Mouse (Mus musculus) C2C12 (cell line): ENCODE data around the gene Gm5089. TPM values are rescaled to one million over a fixed set of nuclear protein-coding genes. Genes with fewer than 3 reads are reported as not detected.

Source experiments
- H3K27me3 ChIP-seq: one replicate; pipeline ENCODE4 v1.6.1; 2011; ENCODE audit not compliant: control insufficient read depth, insufficient read depth, insufficient read length
- H3K36me3 ChIP-seq: one replicate; pipeline ENCODE4 v1.6.1; 2011; ENCODE audit not compliant: control insufficient read depth, insufficient read depth
- H3K4me3 ChIP-seq: one replicate; pipeline ENCODE4 v1.5.1; 2011; ENCODE audit warnings: mild to moderate bottlenecking, control low read depth; ENCODE audit not compliant: poor library complexity, insufficient read depth, severe bottlenecking
- H3K79me2 ChIP-seq: one replicate; pipeline ENCODE4 v1.6.1; 2011; ENCODE audit not compliant: control insufficient read depth, insufficient read depth
- H3K79me3 ChIP-seq: one replicate; pipeline ENCODE4 v1.6.1; 2011; ENCODE audit warnings: low read depth, control low read depth
- H3ac ChIP-seq: one replicate; pipeline ENCODE3; 2011; ENCODE audit warnings: low read depth; ENCODE audit not compliant: control insufficient read depth, insufficient read length
- CEBPB ChIP-seq: IDR thresholded peaks from one replicate; pipeline ENCODE4 v1.6.1; 2011; ENCODE audit warnings: low read depth, mild to moderate bottlenecking, control low read depth, moderate library complexity
- CTCF ChIP-seq: IDR thresholded peaks from one replicate; pipeline ENCODE4 v1.5.1; 2011; ENCODE audit not compliant: control insufficient read depth, insufficient read depth, insufficient read length
- FOSL1 ChIP-seq: IDR thresholded peaks from one replicate; pipeline ENCODE4 v1.8.0; 2011; ENCODE audit warnings: mild to moderate bottlenecking, low read length; ENCODE audit not compliant: poor library complexity, insufficient read depth, severe bottlenecking
- MAX ChIP-seq: IDR thresholded peaks from one replicate; pipeline ENCODE4 v1.6.1; 2011; ENCODE audit warnings: mild to moderate bottlenecking, control low read depth
- MYOD1 ChIP-seq: IDR thresholded peaks from one replicate; pipeline ENCODE4 v1.6.1; 2011; ENCODE audit warnings: low read depth; ENCODE audit not compliant: control insufficient read depth, insufficient read length
- MYOG ChIP-seq: IDR thresholded peaks from one replicate; pipeline ENCODE4 v1.6.1; 2011; ENCODE audit not compliant: control insufficient read depth, insufficient read length; ENCODE audit errors: extremely low read depth
- USF1 ChIP-seq: IDR thresholded peaks from one replicate; pipeline ENCODE4 v1.6.1; 2011; ENCODE audit warnings: low read depth, mild to moderate bottlenecking, control low read depth, moderate library complexity
- polyA plus RNA-seq: library from polyadenylated mRNA; unstranded; fragments of >200 nt; fragmentation: generic; extraction: Trizol; gene quantifications from one replicate; pipeline ENCODE4 v1.2.1, GENCODE M21; 2012; ENCODE audit warnings: missing spikeins

The Gm5089 gene
- polyA plus RNA-seq, 1 experiment, result not detected

DNA sequence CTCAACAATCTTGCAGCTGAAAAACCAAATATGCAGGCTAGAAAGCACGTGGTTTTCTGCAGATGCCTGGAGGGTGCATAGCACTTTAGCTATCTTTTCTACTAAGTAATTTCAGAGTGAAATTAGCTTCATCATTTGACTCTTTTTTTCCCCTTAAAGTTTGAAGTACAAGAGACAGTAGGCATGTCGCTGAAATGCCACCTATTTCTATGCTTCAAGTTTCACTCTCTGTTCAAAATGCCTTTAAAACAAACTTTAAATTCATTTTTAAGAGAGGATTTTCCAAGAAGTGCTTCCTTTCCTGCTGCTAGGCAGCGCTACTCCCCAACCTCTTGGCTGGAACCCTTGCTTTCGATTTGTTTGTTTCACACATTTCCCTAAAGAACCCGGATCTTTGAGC, 38.1 kb upstream of the Gm5089 start:
- TF ChIP-seq MYOG (no peak), MAX (no peak), MYOD1 (no peak), CTCF (no peak), USF1 (no peak), CEBPB (no peak), FOSL1 (no peak)
- no peaks in the 10 kb centered on the region for H3K79me2 ChIP-seq
- no peak overlapping the region for H3ac ChIP-seq
- H3K27me3 ChIP-seq, result peaks cover 17% of the 10 kb centered on the region
- H3K36me3 ChIP-seq, result no peaks in the 10 kb centered on the region
- no peaks in the 10 kb centered on the region for H3K79me3 ChIP-seq
- no peak overlapping the region for H3K4me3 ChIP-seq

DNA sequence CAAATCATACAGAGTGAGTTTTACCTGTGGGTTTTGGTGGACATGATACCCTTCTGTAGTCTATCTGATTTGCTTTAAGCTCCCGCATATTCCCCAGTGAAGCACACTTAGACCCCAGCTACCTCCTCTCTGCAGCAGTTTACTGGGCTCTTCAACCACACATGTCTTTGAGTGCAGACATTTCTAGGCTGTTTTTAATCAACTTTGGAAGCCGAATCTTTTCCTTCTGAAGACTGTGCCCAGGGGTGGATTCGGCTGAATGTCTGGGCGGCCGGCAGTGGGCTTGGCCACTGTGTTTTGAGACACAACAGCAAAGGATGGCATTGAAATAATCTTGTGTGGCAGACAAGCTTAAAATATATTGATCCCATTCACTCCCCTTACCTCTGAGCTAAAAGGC, 36.5 kb upstream of the Gm5089 start:
- H3K4me3 ChIP-seq, result no peak overlapping the region
- H3K36me3 ChIP-seq, result no peaks in the 10 kb centered on the region
- no peak overlapping the region for H3ac ChIP-seq
- no peaks in the 10 kb centered on the region for H3K79me2 ChIP-seq
- H3K79me3 ChIP-seq, result no peaks in the 10 kb centered on the region
- H3K27me3 ChIP-seq, result peaks cover 21% of the 10 kb centered on the region
- TF ChIP-seq CTCF, result no peak
- TF ChIP-seq USF1, result no peak
- TF ChIP-seq MAX, result no peak
- no peak for TF ChIP-seq CEBPB
- TF ChIP-seq MYOG, result no peak
- TF ChIP-seq FOSL1, result no peak
- no peak for TF ChIP-seq MYOD1

DNA sequence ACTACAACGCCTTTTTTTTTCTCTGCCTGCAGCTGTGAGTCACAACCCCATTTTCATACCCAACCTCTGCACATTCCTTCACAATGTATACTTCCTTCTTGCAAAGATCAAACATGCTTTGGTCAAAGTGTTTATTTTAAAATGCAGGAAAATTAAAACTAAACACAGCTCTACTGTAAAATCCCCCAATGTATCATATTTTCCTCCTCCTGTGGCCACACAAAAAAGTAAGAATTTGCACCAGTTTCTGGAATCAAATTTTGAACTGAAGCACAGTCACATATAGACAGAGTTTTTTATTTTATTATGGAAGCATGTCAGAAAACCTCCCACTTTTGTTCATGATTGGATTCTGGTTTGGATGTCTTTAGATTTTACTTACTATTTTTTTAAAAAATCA, 35.7 kb upstream of the Gm5089 start:
- no peaks in the 10 kb centered on the region for H3K36me3 ChIP-seq
- no peak overlapping the region for H3K4me3 ChIP-seq
- H3K79me2 ChIP-seq, result no peaks in the 10 kb centered on the region
- peaks cover 21% of the 10 kb centered on the region for H3K27me3 ChIP-seq
- no peak for TF ChIP-seq CEBPB
- no peak for TF ChIP-seq FOSL1
- TF ChIP-seq MYOD1, result no peak
- TF ChIP-seq CTCF, result no peak
- TF ChIP-seq MYOG, result no peak
- TF ChIP-seq USF1, result no peak
- no peak for TF ChIP-seq MAX
- no peak overlapping the region for H3ac ChIP-seq
- H3K79me3 ChIP-seq, result no peaks in the 10 kb centered on the region

DNA sequence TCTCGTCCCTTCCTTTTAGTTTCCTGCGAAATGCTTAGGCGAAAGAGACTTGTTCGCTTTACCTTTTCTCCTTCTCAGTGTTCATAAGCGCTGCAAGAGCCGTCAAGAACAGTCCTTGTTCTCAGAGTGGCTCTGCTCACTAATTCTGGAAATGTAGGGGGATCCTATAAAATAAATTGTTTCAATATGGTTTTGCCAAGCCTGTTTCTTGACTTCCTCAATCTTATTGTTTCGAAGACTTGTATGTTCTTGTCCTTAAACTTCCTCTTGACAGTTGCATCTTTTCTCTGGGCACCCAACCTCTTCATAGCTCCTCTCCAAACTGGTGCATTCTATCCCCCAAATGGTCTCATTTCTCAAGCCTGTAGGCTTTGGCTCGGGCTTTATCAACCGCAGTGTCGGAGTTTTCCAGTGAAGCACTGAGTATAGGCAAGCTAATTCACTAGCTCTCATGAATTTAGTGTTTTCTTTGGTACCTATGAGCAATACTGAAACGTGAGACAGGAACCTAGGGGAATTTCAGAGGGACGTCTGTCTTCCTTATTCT, 34.8 kb upstream of the Gm5089 start:
- Histone ChIP-seq H3K4me3 (no peak overlapping the region), H3K27me3 (peaks cover 23% of the 10 kb centered on the region), H3ac (no peak overlapping the region), H3K79me3 (no peaks in the 10 kb centered on the region), H3K36me3 (no peaks in the 10 kb centered on the region), H3K79me2 (no peaks in the 10 kb centered on the region)
- no peak for TF ChIP-seq CEBPB
- no peak for TF ChIP-seq MYOD1
- TF ChIP-seq CTCF, result no peak
- no peak for TF ChIP-seq MYOG
- TF ChIP-seq USF1, result no peak
- no peak for TF ChIP-seq FOSL1
- no peak for TF ChIP-seq MAX

DNA sequence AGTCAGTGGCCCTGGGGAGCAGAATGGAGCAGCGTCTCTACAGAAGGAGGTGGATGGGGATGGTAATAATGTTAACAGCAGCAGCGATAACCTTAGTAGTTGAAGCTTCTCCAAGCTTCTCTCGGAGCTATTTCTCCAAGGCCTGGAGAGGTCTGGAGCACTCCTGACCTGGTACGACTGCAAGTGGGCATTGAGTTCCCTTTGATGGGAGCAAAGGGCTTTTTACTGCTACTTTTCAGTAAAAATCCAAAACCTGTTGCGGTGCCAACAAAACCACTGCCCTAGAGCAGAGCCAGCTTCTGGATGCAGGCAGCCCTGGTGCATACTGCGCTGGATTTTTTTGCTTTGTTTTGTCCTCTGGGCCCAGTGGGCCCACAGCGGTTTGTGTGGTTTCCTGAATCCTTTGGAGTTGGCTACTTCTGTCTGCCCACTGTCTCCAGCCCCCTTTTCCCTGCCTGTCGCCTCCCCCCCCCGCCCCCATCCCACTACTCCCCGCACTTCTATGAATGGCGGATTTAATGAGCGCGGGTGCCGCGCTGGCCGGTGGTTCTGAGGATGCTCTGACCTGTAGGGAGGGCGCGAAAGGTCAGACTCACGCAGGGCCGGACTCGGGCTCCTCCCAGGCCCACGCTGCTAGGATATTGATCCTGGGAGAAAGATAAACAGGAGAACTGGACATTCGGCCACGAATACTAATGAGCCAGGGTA, 34.1 kb upstream of the Gm5089 start:
- H3K79me3 ChIP-seq, result no peaks in the 10 kb centered on the region
- no peak overlapping the region for H3K4me3 ChIP-seq
- no peaks in the 10 kb centered on the region for H3K36me3 ChIP-seq
- no peak overlapping the region for H3ac ChIP-seq
- H3K79me2 ChIP-seq, result no peaks in the 10 kb centered on the region
- TF ChIP-seq MAX (no peak), USF1 (no peak), CTCF (no peak), MYOG (no peak), CEBPB (no peak), MYOD1 (no peak), FOSL1 (no peak)
- H3K27me3 ChIP-seq, result peaks cover 20% of the 10 kb centered on the region

DNA sequence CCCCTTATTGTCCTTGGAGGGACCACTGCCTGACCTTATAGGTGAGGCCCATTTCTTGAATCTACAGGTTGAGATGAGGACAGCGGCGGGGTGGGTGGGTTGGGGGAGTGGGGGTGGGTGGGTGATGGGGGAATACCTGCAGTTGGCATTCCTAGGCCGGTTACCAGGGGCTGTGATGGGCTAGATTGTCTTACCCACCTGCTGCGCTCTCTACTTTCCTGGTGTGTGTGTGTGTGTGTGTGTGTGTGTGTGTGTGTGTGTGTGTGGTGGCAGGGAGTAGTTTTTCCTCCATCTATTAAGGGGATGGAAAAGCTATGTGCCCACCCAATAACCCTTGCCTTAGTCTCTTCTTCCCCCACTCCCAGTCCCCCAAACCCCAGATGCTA, 33.5 kb upstream of the Gm5089 start:
- no peak for TF ChIP-seq MYOG
- no peak for TF ChIP-seq MAX
- TF ChIP-seq CTCF, result no peak
- no peak for TF ChIP-seq FOSL1
- no peak for TF ChIP-seq MYOD1
- TF ChIP-seq USF1, result no peak
- TF ChIP-seq CEBPB, result no peak
- Histone ChIP-seq H3K79me3 (no peaks in the 10 kb centered on the region), H3K79me2 (no peaks in the 10 kb centered on the region), H3K36me3 (no peaks in the 10 kb centered on the region), H3K27me3 (peaks cover 20% of the 10 kb centered on the region), H3K4me3 (no peak overlapping the region), H3ac (no peak overlapping the region)
